Mouse (Mus musculus) midbrain, embryonic 14.5 days (tissue): ENCODE results near the gene Ssc5d. TPM values are rescaled to one million over a fixed set of nuclear protein-coding genes. Genes with fewer than 3 reads are reported as not detected.

Experiments
- ATAC-seq: fragments of 200-750 bp; cut with Nextera tagmentation; 2 replicates; pipeline ENCODE4 v1.8.0; 2017; ENCODE audit warnings: moderate number of reproducible peaks, moderate library complexity; ENCODE audit not compliant: low FRiP score, low TSS enrichment
- DNase-seq: peaks from one replicate; pipeline ENCODE4 v3.0.0-alpha.2; 2015
- H3K27ac ChIP-seq: fragments of 300-500 bp; sonication (generic); replicated peaks from 2 replicates; pipeline ENCODE4 v1.5.1; 2014; ENCODE audit warnings: mild to moderate bottlenecking, low read depth, low read length, moderate library complexity
- H3K27me3 ChIP-seq: fragments of 300-500 bp; sonication (generic); 2 replicates; pipeline ENCODE4 v1.6.1; 2014; ENCODE audit warnings: low read length, control low read depth, mixed read lengths; ENCODE audit not compliant: control insufficient read depth, insufficient read depth
- H3K36me3 ChIP-seq: fragments of 300-500 bp; sonication (generic); 2 replicates; pipeline ENCODE4 v1.6.1; 2014; ENCODE audit warnings: low read length, control low read depth; ENCODE audit not compliant: control insufficient read depth, insufficient read depth
- H3K4me1 ChIP-seq: fragments of 300-500 bp; sonication (generic); 2 replicates; pipeline ENCODE4 v1.6.1; 2014; ENCODE audit warnings: mild to moderate bottlenecking, antibody characterized with exemption, low read length, control low read depth; ENCODE audit not compliant: control insufficient read depth, insufficient read depth
- H3K4me2 ChIP-seq: fragments of 300-500 bp; sonication (generic); 2 replicates; pipeline ENCODE4 v1.6.1; 2014; ENCODE audit warnings: mild to moderate bottlenecking, low read length, moderate library complexity
- H3K4me3 ChIP-seq: fragments of 300-500 bp; sonication (generic); replicated peaks from 2 replicates; pipeline ENCODE4 v1.5.1; 2014; ENCODE audit warnings: low read depth, low read length
- H3K9ac ChIP-seq: fragments of 300-500 bp; sonication (generic); replicated peaks from 2 replicates; pipeline ENCODE4 v1.6.1; 2014; ENCODE audit warnings: mild to moderate bottlenecking, low read length, moderate library complexity
- H3K9me3 ChIP-seq: fragments of 300-500 bp; sonication (generic); 2 replicates; pipeline ENCODE4 v1.6.1; 2016; ENCODE audit warnings: low read length, control low read depth, mixed read lengths; ENCODE audit not compliant: control insufficient read depth
- WGBS: fragments of 180-500 bp; shearing (Covaris S2); extraction: QIAGEN DNeasy Blood & Tissue Kit; methylation state at CpG from one replicate; pipeline ENCODE4 v1.1.7; 2014; 5-methylcytosine and 5-hydroxymethylcytosine counted together
- polyA plus RNA-seq: library from polyadenylated mRNA; unstranded; fragments of >200 nt; fragmentation: Nextera tagmentation; extraction: Ambion mirVana; gene quantifications from 2 replicates; pipeline ENCODE4 v1.2.1, GENCODE M21; 2014

Gene Ssc5d
- polyA plus RNA-seq, 1 experiment from 2014 or later = 0.84 TPM

DNA sequence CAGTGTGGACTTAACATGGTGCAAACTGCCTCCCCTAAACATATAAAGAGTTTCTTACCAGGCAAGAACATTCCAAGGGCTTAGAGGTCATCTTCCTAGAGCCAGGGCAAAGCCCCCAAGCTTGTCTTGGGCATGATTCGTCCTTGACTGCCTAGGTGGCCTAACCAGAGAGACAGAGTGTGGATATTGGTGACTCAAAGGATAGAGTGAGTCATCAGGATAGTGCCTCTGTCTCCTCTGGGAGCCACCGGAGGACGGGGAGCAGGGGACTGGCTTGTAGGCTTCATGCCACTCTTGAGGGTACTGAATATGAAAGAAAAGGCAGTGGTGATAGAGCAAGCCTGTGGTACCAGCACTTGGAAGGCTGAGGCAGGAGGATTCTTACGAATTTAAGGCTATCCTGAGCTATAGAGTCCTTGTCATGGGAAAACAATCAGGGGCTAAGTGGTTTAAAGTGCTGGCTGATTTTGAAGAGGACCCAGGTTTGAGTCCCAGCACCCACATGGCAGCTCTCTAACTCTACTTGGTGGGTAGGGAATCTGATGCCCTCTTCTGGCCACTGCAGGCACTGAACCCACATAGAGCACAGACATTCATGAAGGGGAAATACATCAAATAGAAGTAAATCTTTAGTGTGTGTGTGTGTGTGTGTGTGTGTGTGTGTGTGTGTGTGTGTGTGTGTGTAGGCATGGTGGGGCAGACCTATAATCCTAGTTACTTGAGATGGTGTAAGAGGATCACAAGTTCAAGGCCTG, 8.8 kb downstream of the Ssc5d start:
- peaks cover 4% of the 10 kb centered on the region; the same call in 1 of the 2 replicates for H3K9me3 ChIP-seq
- 88% methylated on average over 4 of the region's 4 CpGs for WGBS
- H3K27me3 ChIP-seq = no peaks in the 10 kb centered on the region
- H3K4me2 ChIP-seq = no peak overlapping the region
- H3K9ac ChIP-seq = no peak overlapping the region
- no peak for ATAC-seq
- DNase-seq = no peak
- no peak overlapping the region for H3K27ac ChIP-seq
- H3K4me1 ChIP-seq = no peaks in the 10 kb centered on the region
- no peaks in the 10 kb centered on the region for H3K36me3 ChIP-seq
- H3K4me3 ChIP-seq = no peak overlapping the region

DNA sequence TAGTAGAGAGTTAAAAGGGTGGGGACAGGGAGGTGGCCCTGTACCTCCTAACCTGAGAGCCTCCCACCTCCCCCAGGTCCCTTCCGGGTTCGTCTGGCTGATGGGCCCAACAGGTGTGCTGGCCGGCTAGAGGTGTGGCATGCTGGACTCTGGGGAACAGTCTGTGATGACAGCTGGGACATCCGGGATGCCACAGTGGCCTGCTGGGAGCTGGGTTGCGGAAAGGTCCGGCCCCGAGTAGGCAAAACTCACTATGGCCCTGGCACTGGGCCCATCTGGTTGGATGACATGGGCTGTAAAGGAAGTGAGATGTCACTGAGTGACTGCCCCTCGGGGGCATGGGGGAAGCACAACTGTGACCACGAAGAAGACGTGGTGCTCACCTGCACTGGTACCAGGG, 11.2 kb downstream of the Ssc5d start:
- 82% methylated on average over 10 of the region's 10 CpGs for WGBS
- no peaks in the 10 kb centered on the region for H3K27me3 ChIP-seq
- peaks cover 4% of the 10 kb centered on the region; the same call in 1 of the 2 replicates for H3K9me3 ChIP-seq
- H3K4me3 ChIP-seq = no peak overlapping the region
- DNase-seq (no peak), ATAC-seq (no peak)
- H3K9ac ChIP-seq = no peak overlapping the region
- no peak overlapping the region for H3K4me2 ChIP-seq
- H3K4me1 ChIP-seq = no peaks in the 10 kb centered on the region
- no peaks in the 10 kb centered on the region for H3K36me3 ChIP-seq
- no peak overlapping the region for H3K27ac ChIP-seq

DNA sequence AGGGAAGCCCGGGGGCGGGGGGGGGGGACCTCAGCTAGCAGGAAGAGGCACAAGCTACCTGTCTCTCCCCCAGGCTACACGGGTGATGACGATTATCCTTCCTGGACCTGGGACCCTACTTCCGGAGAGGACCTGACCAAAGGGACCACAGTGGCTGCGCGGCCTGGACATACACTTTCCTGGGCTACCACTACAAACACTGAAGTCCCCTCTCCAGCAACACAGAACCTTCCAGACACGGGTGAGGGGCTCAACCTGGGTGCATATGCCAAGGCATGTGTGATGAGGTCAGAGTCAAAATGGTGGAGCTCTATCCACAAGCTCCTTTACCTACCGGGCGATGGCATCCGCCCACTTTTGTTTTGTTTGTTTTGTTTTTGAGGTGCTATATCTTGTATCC, 11.8 kb downstream of the Ssc5d start:
- no peak for ATAC-seq
- no peak overlapping the region for H3K4me2 ChIP-seq
- no peaks in the 10 kb centered on the region for H3K27me3 ChIP-seq
- no peaks in the 10 kb centered on the region for H3K36me3 ChIP-seq
- 85% methylated on average over 11 of the region's 11 CpGs for WGBS
- H3K9me3 ChIP-seq = peaks cover 4% of the 10 kb centered on the region; the same call in 1 of the 2 replicates
- no peak for DNase-seq
- no peaks in the 10 kb centered on the region for H3K4me1 ChIP-seq
- H3K4me3 ChIP-seq = no peak overlapping the region
- no peak overlapping the region for H3K9ac ChIP-seq
- H3K27ac ChIP-seq = no peak overlapping the region

DNA sequence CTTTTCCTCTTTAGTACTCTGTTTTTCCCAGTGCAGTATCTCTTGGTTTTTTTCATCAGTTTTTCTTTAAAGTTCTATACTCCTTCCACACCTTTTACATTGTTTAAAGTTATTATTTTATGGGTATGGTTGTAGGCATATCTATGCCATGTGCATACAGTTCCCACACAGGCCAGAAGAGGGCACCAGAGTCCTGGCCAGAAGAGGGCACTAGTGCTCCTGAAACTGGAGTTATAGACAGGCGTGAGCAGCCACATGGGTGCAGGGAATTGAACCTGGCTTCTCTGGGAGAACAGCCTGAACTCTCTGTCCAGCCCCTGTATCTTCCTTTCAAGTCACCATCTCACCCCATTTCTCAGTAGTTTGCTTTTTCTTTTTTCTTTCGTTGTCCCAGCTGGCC, 12.9 kb downstream of the Ssc5d start:
- peaks cover 4% of the 10 kb centered on the region; the same call in 1 of the 2 replicates for H3K9me3 ChIP-seq
- no peak overlapping the region for H3K27ac ChIP-seq
- peak; percentile 72 for DNase-seq
- H3K4me1 ChIP-seq = no peaks in the 10 kb centered on the region
- no peak overlapping the region for H3K4me3 ChIP-seq
- H3K9ac ChIP-seq = no peak overlapping the region
- H3K36me3 ChIP-seq = no peaks in the 10 kb centered on the region
- no peaks in the 10 kb centered on the region for H3K27me3 ChIP-seq
- no peak for ATAC-seq
- 36% methylated on average over 2 of the region's 2 CpGs for WGBS
- H3K4me2 ChIP-seq = no peak overlapping the region

DNA sequence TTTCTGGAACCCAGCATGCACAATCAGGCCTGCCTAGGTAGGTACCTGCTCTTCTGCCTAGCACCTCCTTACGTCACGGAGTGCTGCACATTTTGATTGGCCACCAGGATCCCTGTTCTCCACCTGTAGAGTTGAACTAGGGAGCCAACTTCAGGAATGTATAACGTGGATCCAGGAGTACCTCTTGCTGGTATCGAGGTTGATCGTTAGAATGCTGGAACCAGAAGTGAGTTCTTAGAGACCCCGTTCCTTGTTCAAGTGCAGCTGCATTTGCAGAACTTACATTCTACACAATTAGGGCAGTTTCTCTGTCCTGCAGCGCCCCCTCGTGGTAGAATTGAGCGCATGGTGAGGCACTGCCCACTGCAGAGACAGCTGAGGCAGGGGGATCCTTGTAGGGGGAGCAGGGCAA, 14.5 kb downstream of the Ssc5d start:
- peak; percentile 88 for DNase-seq
- no peak for ATAC-seq
- no peak overlapping the region for H3K27ac ChIP-seq
- H3K4me1 ChIP-seq = no peaks in the 10 kb centered on the region
- no peak overlapping the region for H3K4me2 ChIP-seq
- no peak overlapping the region for H3K9ac ChIP-seq
- no peaks in the 10 kb centered on the region for H3K27me3 ChIP-seq
- WGBS = 21% methylated on average over 9 of the region's 9 CpGs
- H3K36me3 ChIP-seq = no peaks in the 10 kb centered on the region
- H3K4me3 ChIP-seq = no peak overlapping the region
- no peaks in the 10 kb centered on the region for H3K9me3 ChIP-seq

DNA sequence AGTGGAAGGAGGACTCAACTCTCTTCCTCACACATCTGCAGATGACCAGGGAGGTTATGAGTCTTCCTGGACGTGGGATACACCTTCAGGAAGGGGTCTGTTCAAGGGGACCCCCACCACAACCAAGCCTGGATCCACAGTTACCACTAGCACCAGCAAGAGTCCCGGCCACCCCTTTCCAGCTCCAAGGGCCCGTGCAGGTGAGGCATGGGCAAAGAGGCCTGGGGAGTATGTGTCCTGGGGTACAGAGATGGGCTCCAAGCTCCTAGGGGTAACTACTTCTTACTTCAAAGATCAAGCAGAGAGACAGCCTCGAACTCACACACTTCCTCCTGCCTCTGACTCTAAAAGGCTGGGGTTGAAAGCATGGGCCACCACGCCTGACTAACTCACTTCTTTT, 17.1 kb downstream of the Ssc5d start:
- no peak overlapping the region for H3K9ac ChIP-seq
- no peak overlapping the region for H3K27ac ChIP-seq
- no peaks in the 10 kb centered on the region for H3K9me3 ChIP-seq
- no peak for ATAC-seq
- no peaks in the 10 kb centered on the region for H3K36me3 ChIP-seq
- no peaks in the 10 kb centered on the region for H3K27me3 ChIP-seq
- H3K4me1 ChIP-seq = no peaks in the 10 kb centered on the region
- WGBS = 56% methylated on average over 5 of the region's 5 CpGs
- DNase-seq = no peak
- no peak overlapping the region for H3K4me2 ChIP-seq
- H3K4me3 ChIP-seq = no peak overlapping the region

DNA sequence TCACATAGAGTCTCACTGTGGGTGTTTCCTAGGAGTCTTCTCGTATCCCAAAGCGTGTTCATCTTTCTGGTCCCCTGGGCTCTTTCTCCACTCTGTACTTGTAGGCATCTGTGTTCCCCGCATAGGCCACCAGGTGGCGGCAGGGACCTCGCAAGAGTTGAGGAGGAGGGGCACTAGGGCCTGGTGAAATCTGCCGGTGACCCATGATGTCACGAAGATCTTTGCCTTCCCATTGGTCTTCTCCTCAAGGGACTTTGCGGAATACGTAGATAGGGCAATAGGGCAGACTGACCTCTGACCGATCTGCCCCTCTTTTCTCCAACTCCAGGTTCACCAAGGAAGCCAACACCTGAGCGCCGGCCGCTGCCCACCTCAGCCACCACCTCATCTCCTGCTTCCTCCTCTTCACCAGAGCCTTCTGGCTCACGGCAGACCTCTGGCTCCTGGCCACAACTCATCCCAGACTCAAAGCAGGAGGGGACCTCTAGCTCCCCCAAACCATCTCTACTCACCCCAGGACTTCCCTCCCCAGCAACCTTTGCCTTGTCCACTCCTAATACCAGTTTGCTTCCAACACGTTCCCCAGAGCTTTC, 17.7 kb downstream of the Ssc5d start:
- Histone ChIP-seq H3K36me3 (no peaks in the 10 kb centered on the region), H3K9ac (no peak overlapping the region), H3K4me1 (no peaks in the 10 kb centered on the region), H3K9me3 (no peaks in the 10 kb centered on the region), H3K27ac (no peak overlapping the region), H3K27me3 (no peaks in the 10 kb centered on the region), H3K4me2 (peak overlapping the region; percentile 49), H3K4me3 (peak overlapping the region; percentile 29)
- 22% methylated on average over 15 of the region's 15 CpGs for WGBS
- ATAC-seq (peak; percentile 72; the same call in 1 of the 2 replicates), DNase-seq (peak; percentile 91)

DNA sequence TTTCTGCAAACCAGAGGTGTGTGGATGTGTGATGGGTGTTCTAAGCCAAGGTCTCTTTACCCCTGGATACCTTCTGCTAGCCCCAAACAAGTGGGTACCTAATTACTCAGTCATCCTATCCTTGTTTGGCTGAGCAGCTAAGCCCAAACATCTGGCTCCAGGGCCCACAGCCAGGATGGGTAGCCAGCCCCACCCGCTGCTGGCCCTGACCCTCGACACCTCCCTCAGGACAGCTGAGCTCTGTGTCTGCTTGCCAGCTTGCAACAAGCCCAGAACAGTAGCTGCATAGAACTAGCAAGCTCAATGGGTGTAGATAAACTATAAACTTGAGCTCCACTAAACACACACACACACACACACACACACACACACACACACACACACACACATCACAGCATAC, 22.3 kb downstream of the Ssc5d start:
- no peaks in the 10 kb centered on the region for H3K9me3 ChIP-seq
- H3K9ac ChIP-seq = no peak overlapping the region
- WGBS = 70% methylated on average over 2 of the region's 2 CpGs
- ATAC-seq (no peak), DNase-seq (no peak)
- H3K4me1 ChIP-seq = no peaks in the 10 kb centered on the region
- H3K27me3 ChIP-seq = no peaks in the 10 kb centered on the region
- H3K4me3 ChIP-seq = no peak overlapping the region
- no peak overlapping the region for H3K4me2 ChIP-seq
- H3K27ac ChIP-seq = no peak overlapping the region
- no peaks in the 10 kb centered on the region for H3K36me3 ChIP-seq

DNA sequence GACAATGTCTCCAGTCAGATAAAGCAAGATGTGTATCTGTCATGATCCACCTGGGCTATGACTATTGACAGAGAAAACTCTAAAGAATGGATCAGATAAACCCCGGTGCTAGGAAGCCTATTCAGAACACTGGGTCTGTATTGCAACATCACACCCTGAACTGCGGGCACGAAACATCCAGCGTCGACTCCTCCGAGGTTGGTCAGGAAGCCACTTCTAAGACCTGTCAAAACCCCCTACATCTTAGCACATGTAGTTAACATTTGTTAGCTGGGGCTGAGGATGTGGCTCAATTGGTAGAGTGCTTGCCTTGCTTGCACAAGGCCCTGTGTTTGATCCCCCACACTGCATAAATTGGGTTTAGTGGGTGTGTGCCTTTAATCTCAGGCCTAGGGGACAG, 22.8 kb downstream of the Ssc5d start:
- Histone ChIP-seq H3K27ac (no peak overlapping the region), H3K4me1 (no peaks in the 10 kb centered on the region), H3K27me3 (no peaks in the 10 kb centered on the region), H3K36me3 (no peaks in the 10 kb centered on the region), H3K4me2 (no peak overlapping the region), H3K9ac (no peak overlapping the region), H3K9me3 (no peaks in the 10 kb centered on the region), H3K4me3 (no peak overlapping the region)
- ATAC-seq (no peak), DNase-seq (no peak)
- 82% methylated on average over 6 of the region's 6 CpGs for WGBS
